Mouse (Mus musculus) G1E (cell line): ENCODE results near the gene Ptprg. TPM values are rescaled to one million over a fixed set of nuclear protein-coding genes. Genes with fewer than 3 reads are reported as not detected.

ENCODE experiments used
- ATAC-seq: 2 replicates; pipeline ENCODE4 v1.8.0; 2016; ENCODE audit warnings: mild to moderate bottlenecking; ENCODE audit not compliant: insufficient number of reproducible peaks, poor library complexity, low FRiP score, severe bottlenecking; ENCODE audit errors: extremely low read depth
- DNase-seq: peaks from one replicate; pipeline ENCODE4 v3.0.0; 2012; ENCODE audit warnings: low spot score
- H3K27me3 ChIP-seq: 2 replicates; pipeline ENCODE4 v1.6.1; 2012; ENCODE audit warnings: mild to moderate bottlenecking, low read length, inconsistent platforms; ENCODE audit not compliant: insufficient read depth
- H3K36me3 ChIP-seq: replicated peaks from 2 replicates; pipeline ENCODE3; 2012; ENCODE audit warnings: mild to moderate bottlenecking, inconsistent platforms
- H3K4me1 ChIP-seq: 2 replicates; pipeline ENCODE4 v1.6.1; 2012; ENCODE audit warnings: low read depth, low read length, inconsistent platforms, mixed read lengths; ENCODE audit not compliant: insufficient read depth
- H3K4me3 ChIP-seq: 2 replicates; pipeline ENCODE4 v1.5.1; 2012; ENCODE audit warnings: low read depth, mild to moderate bottlenecking, inconsistent platforms, low read length, moderate library complexity, mixed read lengths
- H3K9me3 ChIP-seq: replicated peaks from 2 replicates; pipeline ENCODE4 v1.6.1; 2012; ENCODE audit warnings: inconsistent platforms
- CTCF ChIP-seq: IDR thresholded peaks from 2 replicates; pipeline ENCODE4 v1.5.1; 2012; ENCODE audit warnings: low read depth, low read length, inconsistent platforms, mixed read lengths
- GATA1 ChIP-seq: IDR thresholded peaks from 2 replicates; pipeline ENCODE4 v1.6.1; 2012; ENCODE audit warnings: borderline replicate concordance, low read length, inconsistent platforms, mixed read lengths
- GATA2 ChIP-seq: IDR thresholded peaks from 2 replicates; pipeline ENCODE4 v1.6.1; 2012; ENCODE audit warnings: low read depth, low read length, inconsistent platforms, borderline replicate concordance
- POLR2AphosphoS5 ChIP-seq: IDR thresholded peaks from 2 replicates; pipeline ENCODE4 v1.6.1; 2012; ENCODE audit warnings: low read depth, low read length, inconsistent platforms; ENCODE audit not compliant: insufficient replicate concordance
- TAL1 ChIP-seq: conservative IDR thresholded peaks from 2 replicates; pipeline ENCODE4 v1.6.1; 2012; ENCODE audit warnings: low read depth, low read length, inconsistent platforms, mixed read lengths
- polyA plus RNA-seq: library from polyadenylated mRNA; stranded (reverse); fragments of >175 nt; gene quantifications from 2 replicates; pipeline ENCODE4 v1.2.3, GENCODE M21; 2012
- total RNA-seq, 2 experiments: library from RNA; stranded (forward) in 1 of 2; stranded (reverse) in 1 of 2; fragments of 200-1000 nt in 1 of 2; fragments of >200 nt in 1 of 2; fragmentation: Nextera tagmentation in 1 of 2; gene quantifications; 2 replicates each; pipeline ENCODE4 v1.2.3; 2014 to 2017

Ptprg gene
- total and polyA plus RNA-seq, 3 experiments: 0.05 TPM; not detected in 2

DNA sequence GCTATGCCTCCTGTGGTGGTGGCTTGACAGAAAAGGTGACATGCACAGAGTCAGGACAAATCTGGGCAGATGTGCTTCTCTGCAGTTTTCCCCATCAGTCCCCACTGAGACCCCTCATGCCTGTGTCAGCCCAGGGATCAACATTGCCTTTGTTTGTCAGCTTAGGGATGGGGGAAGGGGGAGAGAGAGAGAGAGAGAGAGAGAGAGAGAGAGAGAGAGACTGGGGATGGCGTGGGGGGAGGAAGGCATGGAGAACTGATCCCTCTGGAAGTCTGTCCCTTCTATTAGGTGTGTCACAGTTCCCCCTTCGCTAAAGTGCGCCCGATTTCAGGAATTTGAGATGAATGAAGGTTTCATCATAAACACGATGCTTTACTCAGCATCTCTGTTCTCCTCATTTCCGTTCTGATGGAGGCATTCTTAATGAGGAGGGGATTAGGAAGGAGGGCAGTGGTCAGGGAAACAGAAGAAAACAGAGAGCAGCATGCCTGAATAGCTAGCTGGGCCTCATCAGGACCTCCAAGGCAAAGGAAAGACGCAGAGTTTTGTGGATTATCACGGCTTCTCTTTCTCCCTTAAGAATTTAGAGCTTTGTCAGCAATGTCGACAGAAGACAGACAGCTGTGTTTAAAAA is 24.1 kb downstream of the Ptprg start:
- no peaks in the 10 kb centered on the region for H3K27me3 ChIP-seq
- TF ChIP-seq POLR2AphosphoS5 (no peak), GATA1 (no peak), GATA2 (no peak), CTCF (no peak), TAL1 (no peak)
- no peak for DNase-seq
- no peaks in the 10 kb centered on the region for H3K4me1 ChIP-seq
- H3K36me3 ChIP-seq: no peaks in the 10 kb centered on the region
- H3K4me3 ChIP-seq: no peak overlapping the region
- peaks cover 21% of the 10 kb centered on the region for H3K9me3 ChIP-seq
- ATAC-seq: no peak

- ATAC-seq (no peak), DNase-seq (no peak)
- no peaks in the 10 kb centered on the region for H3K27me3 ChIP-seq
- H3K4me3 ChIP-seq: no peak overlapping the region
- peaks cover 21% of the 10 kb centered on the region for H3K9me3 ChIP-seq
- H3K4me1 ChIP-seq: no peaks in the 10 kb centered on the region
- no peaks in the 10 kb centered on the region for H3K36me3 ChIP-seq
- TF ChIP-seq GATA1 (no peak), CTCF (no peak), GATA2 (no peak), TAL1 (no peak), POLR2AphosphoS5 (no peak)
These were observed 24.6 kb downstream of the Ptprg start for GRCm38 (mm10) chr14:11577910-11578309.

GRCm38 (mm10) chr14:11578492-11578967 is 25.2 kb downstream of the Ptprg start:
- Histone ChIP-seq H3K9me3 (peaks cover 24% of the 10 kb centered on the region), H3K27me3 (no peaks in the 10 kb centered on the region), H3K4me3 (no peak overlapping the region), H3K36me3 (no peaks in the 10 kb centered on the region), H3K4me1 (no peaks in the 10 kb centered on the region)
- TF ChIP-seq GATA1: no peak
- TF ChIP-seq TAL1: no peak
- no peak for TF ChIP-seq GATA2
- no peak for TF ChIP-seq POLR2AphosphoS5
- TF ChIP-seq CTCF: no peak
- DNase-seq (no peak), ATAC-seq (no peak)

DNA sequence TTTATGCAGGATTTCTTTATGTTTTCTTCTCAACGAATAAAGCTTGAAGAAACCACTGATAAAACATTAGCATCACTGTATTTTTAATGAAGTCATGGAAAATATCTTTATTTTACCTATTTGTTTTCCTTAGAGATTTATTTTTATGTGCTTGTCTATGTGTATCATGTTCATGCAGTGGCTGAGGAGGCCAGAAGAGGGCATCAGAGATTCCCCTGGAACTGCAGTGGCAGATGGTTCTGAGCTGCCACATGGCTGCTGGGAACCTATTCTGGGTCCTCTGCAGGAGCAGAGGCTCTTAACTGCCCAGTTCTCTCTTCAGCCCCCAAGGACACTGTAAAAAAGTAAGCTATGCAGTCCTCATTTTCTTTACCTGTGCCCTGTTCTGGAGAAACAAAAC is 26.6 kb downstream of the Ptprg start:
- Histone ChIP-seq H3K9me3 (peaks cover 29% of the 10 kb centered on the region), H3K36me3 (no peaks in the 10 kb centered on the region), H3K4me1 (no peaks in the 10 kb centered on the region), H3K27me3 (no peaks in the 10 kb centered on the region), H3K4me3 (no peak overlapping the region)
- TF ChIP-seq GATA1: no peak
- no peak for TF ChIP-seq CTCF
- no peak for TF ChIP-seq TAL1
- no peak for TF ChIP-seq POLR2AphosphoS5
- no peak for TF ChIP-seq GATA2
- no peak for DNase-seq
- no peak for ATAC-seq

DNA sequence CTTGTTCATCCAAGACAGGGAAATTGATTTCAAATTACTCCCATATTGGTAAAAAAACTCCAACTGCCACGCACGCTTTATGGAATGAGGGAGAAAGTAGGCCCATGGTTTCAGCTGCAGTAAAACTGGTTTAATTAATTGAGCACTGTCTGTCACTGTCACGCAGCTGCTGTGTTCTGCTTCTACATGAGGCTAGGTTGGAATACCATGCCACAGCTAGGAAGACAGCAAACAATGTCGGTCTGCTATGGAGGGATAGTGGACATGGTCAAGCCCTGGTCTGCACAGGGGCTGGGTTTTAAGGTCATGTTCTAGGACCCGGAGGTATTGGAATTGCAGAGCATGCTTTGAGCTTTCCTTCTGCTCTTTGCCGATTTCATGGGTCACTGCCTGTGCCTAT is 30.9 kb downstream of the Ptprg start:
- no peak for DNase-seq
- Histone ChIP-seq H3K36me3 (no peaks in the 10 kb centered on the region), H3K4me3 (no peak overlapping the region), H3K9me3 (peaks cover 13% of the 10 kb centered on the region), H3K4me1 (no peaks in the 10 kb centered on the region), H3K27me3 (no peaks in the 10 kb centered on the region)
- no peak for TF ChIP-seq TAL1
- TF ChIP-seq GATA1: no peak
- TF ChIP-seq CTCF: no peak
- TF ChIP-seq GATA2: no peak
- no peak for TF ChIP-seq POLR2AphosphoS5
- ATAC-seq: no peak

DNA sequence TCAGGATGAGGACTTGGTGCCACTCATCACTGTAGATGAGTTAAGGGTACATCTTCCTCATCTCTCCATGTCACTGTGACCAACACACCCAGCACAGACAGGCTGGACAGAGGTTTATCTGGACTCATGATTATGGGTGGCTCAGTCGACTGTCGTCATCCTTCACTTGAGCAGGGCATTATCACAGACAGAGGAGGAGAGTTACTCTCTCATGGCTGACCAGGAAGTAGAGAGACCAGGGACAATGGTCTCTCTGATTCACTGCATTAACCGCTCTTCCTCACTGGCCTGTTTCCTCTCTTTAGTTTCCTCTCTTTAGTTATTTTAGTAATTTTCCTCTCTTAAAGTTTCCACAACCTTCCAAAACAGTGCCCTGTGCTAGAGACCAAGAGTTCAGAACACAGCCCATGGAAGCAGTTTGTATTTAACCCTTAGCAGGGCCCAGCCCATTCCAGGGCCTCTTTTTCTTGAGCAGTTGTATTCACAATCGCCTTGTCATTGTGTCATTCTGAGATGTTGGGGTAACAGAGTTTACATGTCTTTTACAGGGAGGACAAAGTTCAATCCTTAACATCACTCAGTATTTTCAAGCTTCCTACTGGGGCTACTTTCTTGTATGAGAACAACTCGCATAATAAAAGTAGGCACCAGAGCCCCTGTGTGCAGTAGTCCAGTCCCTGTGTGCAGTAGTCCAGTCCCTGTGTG is 31.7 kb downstream of the Ptprg start:
- no peak for ATAC-seq

More for the DNA sequence above, 31.7 kb downstream of the Ptprg start:
- H3K27me3 ChIP-seq: no peaks in the 10 kb centered on the region
- H3K4me1 ChIP-seq: no peaks in the 10 kb centered on the region
- no peak for TF ChIP-seq GATA2
- TF ChIP-seq GATA1: no peak
- no peak for TF ChIP-seq TAL1
- TF ChIP-seq POLR2AphosphoS5: no peak
- TF ChIP-seq CTCF: no peak
- no peak for DNase-seq
- H3K4me3 ChIP-seq: no peak overlapping the region
- no peaks in the 10 kb centered on the region for H3K36me3 ChIP-seq
- H3K9me3 ChIP-seq: peaks cover 13% of the 10 kb centered on the region
